Mouse (Mus musculus): ENCODE results near the gene Eif4a2.
A peak's percentile ranks its signal among the peaks of the same experiment; 100 is the strongest.
"Not testable (repeated sequence)": the region's sequence is repeated elsewhere in the genome, so short reads cannot be mapped to it uniquely, and the experiment has no call there.

Eif4a2 gene

GRCm38 (mm10) chr16:23107231-23107942 is at the start of gene Eif4a2:
Gene Eif4a2, plus strand, starts transcription at chr16:23107444.
- peak; percentile 96 for DNase-seq

- not testable (repeated sequence) for DNase-seq
Measured at GRCm38 (mm10) chr16:23057668-23058447, 49.4 kb upstream of the Eif4a2 start, which contains the start of gene Kng1. Gene Kng1, plus strand, starts transcription at chr16:23057865.

GRCm38 (mm10) chr16:23059630-23060029 is 47.6 kb upstream of the Eif4a2 start:
- DNase-seq = not testable (repeated sequence)

- DNase-seq = not testable (repeated sequence)
Measured at GRCm38 (mm10) chr16:23060781-23061325, 46.4 kb upstream of the Eif4a2 start.

- not testable (repeated sequence) for DNase-seq
Measured at GRCm38 (mm10) chr16:23077516-23077915, 29.7 kb upstream of the Eif4a2 start.

GRCm38 (mm10) chr16:23087159-23087558 is 20.1 kb upstream of the Eif4a2 start:
- not testable (repeated sequence) for DNase-seq

- peak; percentile 55 for DNase-seq
Measured at GRCm38 (mm10) chr16:23087712-23088111, 19.5 kb upstream of the Eif4a2 start.

- DNase-seq = not testable (repeated sequence)
Measured at GRCm38 (mm10) chr16:23088491-23088890, 18.8 kb upstream of the Eif4a2 start.

GRCm38 (mm10) chr16:23091345-23091744 is 15.9 kb upstream of the Eif4a2 start:
- DNase-seq = not testable (repeated sequence)

GRCm38 (mm10) chr16:23093321-23093953 is 13.8 kb upstream of the Eif4a2 start:
- no peak for DNase-seq

- DNase-seq = no peak
Measured at GRCm38 (mm10) chr16:23094136-23094535, 13.1 kb upstream of the Eif4a2 start.

- DNase-seq = not testable (repeated sequence)
Measured at GRCm38 (mm10) chr16:23095581-23095980, 11.7 kb upstream of the Eif4a2 start.

- not testable (repeated sequence) for DNase-seq
Measured at GRCm38 (mm10) chr16:23096886-23097285, 10.4 kb upstream of the Eif4a2 start.

GRCm38 (mm10) chr16:23097290-23098104 is 9.7 kb upstream of the Eif4a2 start:
- DNase-seq = not testable (repeated sequence)

GRCm38 (mm10) chr16:23098105-23098452 is 9.2 kb upstream of the Eif4a2 start:
- not testable (repeated sequence) for DNase-seq

- DNase-seq = peak; percentile 26
Measured at GRCm38 (mm10) chr16:23099632-23100031, 7.6 kb upstream of the Eif4a2 start.

GRCm38 (mm10) chr16:23100099-23100575 is 7.1 kb upstream of the Eif4a2 start:
- peak; percentile 60 for DNase-seq

- no peak for DNase-seq
Measured at GRCm38 (mm10) chr16:23100613-23101012, 6.6 kb upstream of the Eif4a2 start.

- no peak for DNase-seq
Measured at GRCm38 (mm10) chr16:23102340-23103037, 4.8 kb upstream of the Eif4a2 start.

GRCm38 (mm10) chr16:23103038-23103745 is 4.1 kb upstream of the Eif4a2 start:
- DNase-seq = peak; percentile 32

GRCm38 (mm10) chr16:23103841-23104240 is 3.4 kb upstream of the Eif4a2 start:
- no peak for DNase-seq
